Mouse (Mus musculus) heart, embryonic 13.5 days (tissue): ENCODE measurements at regions not wholly inside any gene's neighbourhood (a gene's known extent, or its start where the extent isn't known, plus 50 kb on each side); places are given as distances from the start of the nearest gene placed in this dataset.

Experiments
- ATAC-seq: fragments of 200-750 bp; cut with Nextera tagmentation; 2 replicates; pipeline ENCODE4 v1.8.0; 2017; ENCODE audit warnings: moderate TSS enrichment; ENCODE audit not compliant: insufficient number of reproducible peaks, low FRiP score, low TSS enrichment; ENCODE audit errors: extremely low read depth
- H3K27ac ChIP-seq: fragments of 300-500 bp; sonication (generic); replicated peaks from 2 replicates; pipeline ENCODE4 v1.5.1; 2015; ENCODE audit warnings: moderate library complexity, mild to moderate bottlenecking, inconsistent platforms
- H3K27me3 ChIP-seq: fragments of 300-500 bp; sonication (generic); replicated peaks from 2 replicates; pipeline ENCODE4 v1.6.1; 2015; ENCODE audit warnings: mild to moderate bottlenecking, inconsistent platforms
- H3K36me3 ChIP-seq: fragments of 300-500 bp; sonication (generic); 2 replicates; pipeline ENCODE4 v1.6.1; 2015; ENCODE audit warnings: mild to moderate bottlenecking, inconsistent platforms
- H3K4me1 ChIP-seq: fragments of 300-500 bp; sonication (generic); 2 replicates; pipeline ENCODE4 v1.6.1; 2015; ENCODE audit warnings: inconsistent platforms
- H3K4me2 ChIP-seq: fragments of 300-500 bp; sonication (generic); 2 replicates; pipeline ENCODE4 v1.6.1; 2015; ENCODE audit warnings: inconsistent platforms, mild to moderate bottlenecking, moderate library complexity
- H3K4me3 ChIP-seq: fragments of 300-500 bp; sonication (generic); 2 replicates; pipeline ENCODE4 v1.5.1; 2015; ENCODE audit warnings: moderate library complexity, mild to moderate bottlenecking, inconsistent platforms
- H3K9ac ChIP-seq: fragments of 300-500 bp; sonication (generic); 2 replicates; pipeline ENCODE4 v1.6.1; 2015; ENCODE audit warnings: inconsistent platforms, mild to moderate bottlenecking, moderate library complexity
- H3K9me3 ChIP-seq: fragments of 300-500 bp; sonication (generic); 2 replicates; pipeline ENCODE4 v1.6.1; 2016; ENCODE audit warnings: inconsistent platforms
- WGBS: fragments of 180-500 bp; shearing (Covaris S2); methylation state at CpG from one replicate; pipeline ENCODE4 v1.1.7; 2015; ENCODE audit warnings: mixed read lengths; 5-methylcytosine and 5-hydroxymethylcytosine counted together

GRCm38 (mm10) chr9:101714805-101715204, 146.8 kb upstream of the 9630041A04Rik start:
- Histone ChIP-seq H3K4me2 (no peak overlapping the region), H3K27ac (no peak overlapping the region), H3K4me3 (no peak overlapping the region), H3K9ac (no peak overlapping the region), H3K9me3 (peaks cover 10% of the 10 kb centered on the region), H3K4me1 (no peaks in the 10 kb centered on the region), H3K36me3 (no peaks in the 10 kb centered on the region), H3K27me3 (no peaks in the 10 kb centered on the region)
- no peak for ATAC-seq
- WGBS, result 76% methylated on average over 5 of the region's 5 CpGs

DNA sequence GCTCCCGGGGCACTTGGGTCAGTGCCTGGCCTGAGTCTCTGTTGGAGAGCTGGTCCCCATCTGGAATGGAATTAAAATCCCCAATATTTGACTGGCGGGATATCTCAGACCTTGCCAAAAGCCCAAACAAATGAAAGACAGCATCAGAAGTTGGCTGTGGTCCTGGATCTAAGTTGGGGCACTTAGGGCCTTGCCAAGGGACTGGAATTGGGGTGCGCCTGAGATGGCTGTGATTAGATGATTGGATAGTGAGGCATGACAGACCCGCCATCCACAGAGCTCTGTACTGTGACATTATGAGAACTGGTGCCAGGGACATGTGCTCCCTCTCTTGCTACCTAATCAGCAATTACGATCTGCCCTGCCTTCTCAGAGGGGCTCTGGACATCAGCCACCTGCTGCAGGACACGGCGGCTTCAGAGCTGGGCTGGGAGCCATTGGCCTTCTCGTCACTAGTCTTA, 151.0 kb upstream of the 9630041A04Rik start:
- Histone ChIP-seq H3K27ac (no peak overlapping the region), H3K4me2 (no peak overlapping the region), H3K9ac (no peak overlapping the region), H3K27me3 (no peaks in the 10 kb centered on the region), H3K4me3 (no peak overlapping the region), H3K36me3 (no peaks in the 10 kb centered on the region), H3K4me1 (no peaks in the 10 kb centered on the region), H3K9me3 (peaks cover 10% of the 10 kb centered on the region)
- no peak for ATAC-seq
- WGBS, result 76% methylated on average over 8 of the region's 8 CpGs

DNA sequence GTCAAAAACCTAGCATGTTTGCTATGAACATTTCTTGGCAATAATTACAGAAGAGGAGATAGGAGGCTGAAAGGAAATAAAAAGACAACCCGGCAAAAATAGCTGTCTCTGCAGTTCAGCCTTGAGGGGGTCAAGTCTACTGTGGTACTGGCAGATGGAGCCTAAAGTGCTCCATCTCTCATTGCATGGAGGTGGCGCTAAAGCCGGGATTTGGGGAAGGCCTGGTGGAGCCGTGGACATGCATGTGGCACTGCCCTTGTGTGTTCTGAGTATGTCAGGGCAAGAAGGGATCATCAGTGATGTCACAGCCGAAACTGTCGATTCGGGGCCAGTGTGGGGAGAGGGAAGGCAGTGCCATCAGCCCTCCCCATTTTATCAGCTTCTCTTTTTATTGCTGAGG, 161.3 kb upstream of the 9630041A04Rik start:
- no peak overlapping the region for H3K9ac ChIP-seq
- 0 out of 2 replicates have a peak, but pooled peaks cover 6% of the 10 kb centered on the region for H3K27me3 ChIP-seq
- no peak for ATAC-seq
- no peaks in the 10 kb centered on the region for H3K4me1 ChIP-seq
- H3K4me2 ChIP-seq, result no peak overlapping the region
- no peaks in the 10 kb centered on the region for H3K36me3 ChIP-seq
- H3K4me3 ChIP-seq, result no peak overlapping the region
- H3K9me3 ChIP-seq, result no peaks in the 10 kb centered on the region
- H3K27ac ChIP-seq, result no peak overlapping the region
- 70% methylated on average over 7 of the region's 7 CpGs for WGBS

GRCm38 (mm10) chr9:101694054-101694453, 167.6 kb upstream of the 9630041A04Rik start:
- no peak for ATAC-seq
- Histone ChIP-seq H3K4me3 (no peak overlapping the region), H3K9ac (no peak overlapping the region), H3K4me2 (no peak overlapping the region), H3K36me3 (no peaks in the 10 kb centered on the region), H3K27ac (no peak overlapping the region), H3K27me3 (peaks cover 48% of the 10 kb centered on the region), H3K4me1 (no peaks in the 10 kb centered on the region), H3K9me3 (no peaks in the 10 kb centered on the region)
- 81% methylated on average over 5 of the region's 5 CpGs for WGBS

GRCm38 (mm10) chr9:101691336-101691735, 170.3 kb upstream of the 9630041A04Rik start:
- H3K4me1 ChIP-seq, result no peaks in the 10 kb centered on the region
- no peaks in the 10 kb centered on the region for H3K36me3 ChIP-seq
- peaks cover 50% of the 10 kb centered on the region for H3K27me3 ChIP-seq
- ATAC-seq, result no peak
- no peaks in the 10 kb centered on the region for H3K9me3 ChIP-seq
- H3K4me3 ChIP-seq, result no peak overlapping the region
- H3K27ac ChIP-seq, result no peak overlapping the region
- no peak overlapping the region for H3K9ac ChIP-seq
- 82% methylated on average over 6 of the region's 6 CpGs for WGBS
- H3K4me2 ChIP-seq, result no peak overlapping the region

GRCm38 (mm10) chr9:101690916-101691315, 170.7 kb upstream of the 9630041A04Rik start:
- Histone ChIP-seq H3K9me3 (no peaks in the 10 kb centered on the region), H3K4me1 (no peaks in the 10 kb centered on the region), H3K4me2 (no peak overlapping the region), H3K27ac (no peak overlapping the region), H3K36me3 (no peaks in the 10 kb centered on the region), H3K4me3 (no peak overlapping the region), H3K9ac (no peak overlapping the region), H3K27me3 (peaks cover 50% of the 10 kb centered on the region)
- WGBS, result 55% methylated on average over 7 of the region's 7 CpGs
- no peak for ATAC-seq

DNA sequence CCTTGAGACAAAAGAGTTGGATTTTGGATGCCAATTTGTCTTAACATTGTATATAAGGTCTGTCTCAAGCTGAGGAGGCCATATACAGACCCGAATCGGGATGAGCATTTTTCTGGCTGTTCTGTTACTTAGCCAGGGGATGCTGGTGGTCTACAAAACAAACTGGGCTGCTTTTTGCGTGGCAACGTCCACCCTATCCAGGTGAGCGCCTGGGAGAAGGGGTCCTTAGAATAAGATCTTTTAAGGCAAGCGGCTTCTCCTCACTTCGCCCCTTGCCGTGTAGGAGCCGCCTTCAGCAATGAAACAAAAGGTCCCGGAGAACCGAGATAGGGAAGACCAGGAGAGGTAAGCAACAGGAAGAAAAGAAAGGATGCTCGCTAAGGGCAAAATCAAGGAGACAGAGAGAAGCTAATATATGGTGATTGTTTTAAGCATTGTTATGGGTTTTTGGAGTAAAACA, 171.2 kb upstream of the 9630041A04Rik start:
- no peaks in the 10 kb centered on the region for H3K36me3 ChIP-seq
- no peak overlapping the region for H3K9ac ChIP-seq
- no peaks in the 10 kb centered on the region for H3K4me1 ChIP-seq
- no peak overlapping the region for H3K27ac ChIP-seq
- H3K4me2 ChIP-seq, result peak overlapping the region; percentile 11
- peaks cover 50% of the 10 kb centered on the region for H3K27me3 ChIP-seq
- H3K9me3 ChIP-seq, result no peaks in the 10 kb centered on the region
- ATAC-seq, result no peak
- 29% methylated on average over 12 of the region's 12 CpGs for WGBS
- H3K4me3 ChIP-seq, result no peak overlapping the region

- no peak for ATAC-seq
- H3K9ac ChIP-seq, result no peak overlapping the region
- H3K4me2 ChIP-seq, result peak overlapping the region; percentile 11
- 15% methylated on average over 11 of the region's 11 CpGs for WGBS
- H3K9me3 ChIP-seq, result no peaks in the 10 kb centered on the region
- peaks cover 50% of the 10 kb centered on the region for H3K27me3 ChIP-seq
- no peaks in the 10 kb centered on the region for H3K4me1 ChIP-seq
- no peak overlapping the region for H3K4me3 ChIP-seq
- H3K27ac ChIP-seq, result no peak overlapping the region
- no peaks in the 10 kb centered on the region for H3K36me3 ChIP-seq
Measured at GRCm38 (mm10) chr9:101689532-101690401, 171.9 kb upstream of the 9630041A04Rik start.

DNA sequence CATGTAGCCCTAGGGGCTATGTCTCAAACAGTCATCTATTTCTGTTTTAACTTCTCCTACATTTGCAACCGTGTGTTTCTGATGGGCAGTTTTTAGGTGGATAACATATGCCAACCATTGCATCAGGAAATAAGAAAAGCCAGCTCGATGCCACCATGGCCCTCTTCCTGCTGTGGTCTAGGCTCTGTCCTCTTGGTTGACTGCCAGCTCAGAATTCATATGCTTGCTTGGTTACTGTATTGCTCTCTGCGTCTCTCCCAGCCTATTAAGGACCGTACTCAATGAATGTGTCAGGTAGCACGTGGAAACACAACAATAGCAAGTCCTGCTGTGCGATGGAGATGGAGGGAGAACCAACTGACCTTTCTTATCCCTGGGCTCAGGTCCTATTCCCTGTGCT, 174.4 kb upstream of the 9630041A04Rik start:
- Histone ChIP-seq H3K4me1 (no peaks in the 10 kb centered on the region), H3K4me3 (no peak overlapping the region), H3K36me3 (no peaks in the 10 kb centered on the region), H3K4me2 (no peak overlapping the region), H3K9ac (no peak overlapping the region), H3K9me3 (no peaks in the 10 kb centered on the region; the same call in 1 of the 2 replicates), H3K27ac (no peak overlapping the region), H3K27me3 (peaks cover 35% of the 10 kb centered on the region)
- 75% methylated on average over 6 of the region's 6 CpGs for WGBS
- no peak for ATAC-seq

GRCm38 (mm10) chr9:101677563-101677962, 184.1 kb upstream of the 9630041A04Rik start:
- ATAC-seq, result no peak
- H3K9ac ChIP-seq, result no peak overlapping the region

GRCm38 (mm10) chr9:101670111-101670510, 191.5 kb upstream of the 9630041A04Rik start:
- no peak overlapping the region for H3K9ac ChIP-seq
- H3K4me2 ChIP-seq, result no peak overlapping the region
- H3K4me1 ChIP-seq, result no peaks in the 10 kb centered on the region
- no peak overlapping the region for H3K27ac ChIP-seq
- ATAC-seq, result no peak
- 67% methylated on average over 1 of the region's 1 CpGs for WGBS
- no peaks in the 10 kb centered on the region for H3K36me3 ChIP-seq
- H3K9me3 ChIP-seq, result peaks cover under 1% of the 10 kb centered on the region; the same call in 1 of the 2 replicates
- H3K4me3 ChIP-seq, result no peak overlapping the region
- H3K27me3 ChIP-seq, result no peaks in the 10 kb centered on the region

More at GRCm38 (mm10) chr9:101677563-101677962, 184.1 kb upstream of the 9630041A04Rik start:
- no peaks in the 10 kb centered on the region for H3K36me3 ChIP-seq
- H3K27ac ChIP-seq, result no peak overlapping the region
- H3K4me3 ChIP-seq, result no peak overlapping the region
- H3K27me3 ChIP-seq, result no peaks in the 10 kb centered on the region
- WGBS, result 72% methylated on average over 2 of the region's 2 CpGs
- no peaks in the 10 kb centered on the region for H3K9me3 ChIP-seq
- no peaks in the 10 kb centered on the region for H3K4me1 ChIP-seq
- no peak overlapping the region for H3K4me2 ChIP-seq

- H3K27ac ChIP-seq, result no peak overlapping the region
- H3K4me1 ChIP-seq, result no peaks in the 10 kb centered on the region
- 81% methylated on average over 5 of the region's 5 CpGs for WGBS
- H3K4me3 ChIP-seq, result no peak overlapping the region
- H3K4me2 ChIP-seq, result no peak overlapping the region
- no peaks in the 10 kb centered on the region for H3K27me3 ChIP-seq
- ATAC-seq, result no peak
- no peak overlapping the region for H3K9ac ChIP-seq
- no peaks in the 10 kb centered on the region for H3K36me3 ChIP-seq
- peaks cover 6% of the 10 kb centered on the region for H3K9me3 ChIP-seq
Measured at GRCm38 (mm10) chr9:101649816-101650215, 211.8 kb upstream of the 9630041A04Rik start.
